Mouse (Mus musculus) testis, adult 2 months (tissue): Measurements from ENCODE around the gene Srprb. TPM values are rescaled to one million over a fixed set of nuclear protein-coding genes. Genes with fewer than 3 reads are reported as not detected.
A peak's percentile ranks its signal among the peaks of the same experiment; 100 is the strongest.

ENCODE experiments used
- H3K27ac ChIP-seq: fragments of 200-500 bp; 2 replicates; pipeline ENCODE4 v1.5.1; 2012; ENCODE audit warnings: low read depth, low read length; ENCODE audit not compliant: control insufficient read depth, insufficient read depth
- H3K27me3 ChIP-seq: fragments of 200-500 bp; 2 replicates; pipeline ENCODE4 v1.6.1; 2012; ENCODE audit warnings: mild to moderate bottlenecking, low read length, moderate library complexity; ENCODE audit not compliant: control insufficient read depth, insufficient read depth
- H3K36me3 ChIP-seq: fragments of 200-500 bp; 2 replicates; pipeline ENCODE4 v1.6.1; 2012; ENCODE audit warnings: mild to moderate bottlenecking, low read length; ENCODE audit not compliant: control insufficient read depth, insufficient read depth
- H3K4me1 ChIP-seq: fragments of 200-500 bp; 2 replicates; pipeline ENCODE4 v1.6.1; 2012; ENCODE audit warnings: low read length; ENCODE audit not compliant: control insufficient read depth, insufficient read depth
- H3K4me3 ChIP-seq: fragments of 200-500 bp; 2 replicates; pipeline ENCODE4 v1.5.1; 2012; ENCODE audit warnings: low read depth, mild to moderate bottlenecking, low read length, moderate library complexity, mixed read lengths; ENCODE audit not compliant: control insufficient read depth
- CTCF ChIP-seq: fragments of 200-500 bp; IDR thresholded peaks from 2 replicates; pipeline ENCODE4 v1.5.1; 2012; ENCODE audit warnings: low read depth, mild to moderate bottlenecking, inconsistent platforms, low read length, moderate library complexity; ENCODE audit not compliant: control insufficient read depth, insufficient read depth, insufficient replicate concordance
- POLR2A ChIP-seq: fragments of 200-500 bp; IDR thresholded peaks from 2 replicates; pipeline ENCODE4 v1.6.1; 2012; ENCODE audit warnings: low read depth, mild to moderate bottlenecking, inconsistent platforms, low read length, moderate library complexity; ENCODE audit not compliant: control insufficient read depth
- polyA plus RNA-seq: library from polyadenylated mRNA; depleted of rRNA; stranded (reverse); fragments of >200 nt; gene quantifications from 2 replicates; pipeline ENCODE4 v1.2.3, GENCODE M21; 2012; rRNA removed

Srprb gene
- 41.1 and 42.6 TPM in 2 replicates for polyA plus RNA-seq

- peak; percentile 87 for TF ChIP-seq POLR2A
- no peak for TF ChIP-seq CTCF
- peak within 1 kb of the TSS; percentile 54 for H3K27ac ChIP-seq
- peaks cover 3% of the 10 kb centered on the region for H3K36me3 ChIP-seq
Observed at GRCm38 (mm10) chr9:103201561-103202260, at the start of gene Srprb. Srprb (minus strand) TSS chr9:103202137.

GRCm38 (mm10) chr9:103248618-103249017 is 46.7 kb upstream of the Srprb start:
- no peak overlapping the region for H3K4me3 ChIP-seq

More at GRCm38 (mm10) chr9:103201561-103202260, at the start of gene Srprb:
- H3K27me3 ChIP-seq, result no peaks in the 10 kb centered on the region
- H3K4me3 ChIP-seq, result peak within 1 kb of the TSS; percentile 97
- no peaks in the 10 kb centered on the region for H3K4me1 ChIP-seq

GRCm38 (mm10) chr9:103246526-103247168 is 44.7 kb upstream of the Srprb start:
- Histone ChIP-seq H3K36me3 (no peaks in the 10 kb centered on the region), H3K4me1 (no peaks in the 10 kb centered on the region), H3K27me3 (no peaks in the 10 kb centered on the region), H3K27ac (no peak overlapping the region), H3K4me3 (no peak overlapping the region)
- TF ChIP-seq CTCF (no peak), POLR2A (no peak)

More at GRCm38 (mm10) chr9:103248618-103249017, 46.7 kb upstream of the Srprb start:
- Histone ChIP-seq H3K27me3 (no peaks in the 10 kb centered on the region), H3K4me1 (no peaks in the 10 kb centered on the region), H3K27ac (no peak overlapping the region), H3K36me3 (no peaks in the 10 kb centered on the region)
- TF ChIP-seq POLR2A (no peak), CTCF (no peak)

GRCm38 (mm10) chr9:103243640-103244039 is 41.7 kb upstream of the Srprb start:
- no peak overlapping the region for H3K27ac ChIP-seq
- no peaks in the 10 kb centered on the region for H3K4me1 ChIP-seq
- H3K4me3 ChIP-seq, result no peak overlapping the region
- no peak for TF ChIP-seq POLR2A
- TF ChIP-seq CTCF, result no peak
- no peaks in the 10 kb centered on the region for H3K27me3 ChIP-seq
- H3K36me3 ChIP-seq, result no peaks in the 10 kb centered on the region

- Histone ChIP-seq H3K36me3 (no peaks in the 10 kb centered on the region), H3K4me1 (no peaks in the 10 kb centered on the region), H3K27me3 (no peaks in the 10 kb centered on the region), H3K27ac (no peak overlapping the region), H3K4me3 (no peak overlapping the region)
- no peak for TF ChIP-seq POLR2A
- TF ChIP-seq CTCF, result no peak
Observed at GRCm38 (mm10) chr9:103241206-103241605, 39.3 kb upstream of the Srprb start.

GRCm38 (mm10) chr9:103239471-103239870 is 37.5 kb upstream of the Srprb start:
- no peaks in the 10 kb centered on the region for H3K4me1 ChIP-seq
- H3K36me3 ChIP-seq, result no peaks in the 10 kb centered on the region
- no peak overlapping the region for H3K27ac ChIP-seq
- TF ChIP-seq CTCF (no peak), POLR2A (no peak)
- H3K4me3 ChIP-seq, result no peak overlapping the region
- no peaks in the 10 kb centered on the region for H3K27me3 ChIP-seq

- no peaks in the 10 kb centered on the region for H3K36me3 ChIP-seq
- H3K4me3 ChIP-seq, result no peak overlapping the region
- TF ChIP-seq POLR2A (no peak), CTCF (no peak)
- H3K27ac ChIP-seq, result peak overlapping the region; percentile 9; the same call in 1 of the 2 replicates
- peaks cover 3% of the 10 kb centered on the region for H3K4me1 ChIP-seq
- H3K27me3 ChIP-seq, result no peaks in the 10 kb centered on the region
Observed at GRCm38 (mm10) chr9:103234565-103235165, 32.7 kb upstream of the Srprb start.
